Mouse (Mus musculus) MEL (cell line): ENCODE data around the gene Wdr24. TPM values are rescaled to one million over a fixed set of nuclear protein-coding genes. Genes with fewer than 3 reads are reported as not detected.

Source experiments
- DNase-seq: peaks from one replicate; pipeline ENCODE4 v3.0.0; 2011; ENCODE audit warnings: low read depth, low spot score
- H3K27ac ChIP-seq: 2 replicates; pipeline ENCODE4 v1.5.1; 2012; ENCODE audit warnings: low read depth, mild to moderate bottlenecking, control low read depth, low read length, moderate library complexity; ENCODE audit not compliant: control insufficient read depth
- H3K27me3 ChIP-seq, 2 experiments: fragments of 150-350 bp in 1 of 2; sonication (generic) in 1 of 2; 2 replicates each; pipeline ENCODE4 v1.6.1; 2012; ENCODE audit warnings: low read length in 2 of 2, mild to moderate bottlenecking in 2 of 2, improper control_type of control experiment in 1 of 2, moderate library complexity in 1 of 2; ENCODE audit not compliant: insufficient read depth in 2 of 2, control insufficient read depth in 1 of 2
- H3K36me3 ChIP-seq, 2 experiments: 2 replicates each; pipeline ENCODE4 v1.6.1; 2012 to 2014; ENCODE audit warnings: low read length in 2 of 2, improper control_type of control experiment in 1 of 2, inconsistent platforms in 1 of 2, mild to moderate bottlenecking in 1 of 2; ENCODE audit not compliant: insufficient read depth in 2 of 2, control insufficient read depth in 1 of 2
- H3K4me1 ChIP-seq, 2 experiments: fragments of 150-350 bp in 1 of 2; sonication (generic) in 1 of 2; 2 replicates each; pipeline ENCODE4 v1.6.1; 2012; ENCODE audit warnings: low read length in 2 of 2, improper control_type of control experiment in 1 of 2, mild to moderate bottlenecking in 1 of 2; ENCODE audit not compliant: insufficient read depth in 2 of 2, control insufficient read depth in 1 of 2
- H3K4me3 ChIP-seq, 2 experiments: fragments of 150-350 bp in 1 of 2; sonication (generic) in 1 of 2; 2 replicates each; pipeline ENCODE4 v1.5.1; 2012; ENCODE audit warnings: low read depth in 2 of 2, low read length in 2 of 2, mild to moderate bottlenecking in 2 of 2, moderate library complexity in 2 of 2, control low read depth in 1 of 2, improper control_type of control experiment in 1 of 2; ENCODE audit not compliant: control insufficient read depth in 1 of 2, insufficient read depth in 1 of 2
- H3K79me2 ChIP-seq: 2 replicates; pipeline ENCODE4 v1.6.1; 2012; ENCODE audit warnings: mild to moderate bottlenecking, low read length, moderate library complexity; ENCODE audit not compliant: control insufficient read depth, poor library complexity, insufficient read depth
- H3K9ac ChIP-seq: 2 replicates; pipeline ENCODE4 v1.6.1; 2012; ENCODE audit warnings: low read depth, mild to moderate bottlenecking, control low read depth, low read length, moderate library complexity; ENCODE audit not compliant: control insufficient read depth, poor library complexity, severe bottlenecking
- H3K9me3 ChIP-seq: fragments of 150-350 bp; sonication (generic); replicated peaks from 2 replicates; pipeline ENCODE4 v1.6.1; 2012; ENCODE audit warnings: mild to moderate bottlenecking, low read length, improper control_type of control experiment, moderate library complexity; ENCODE audit not compliant: insufficient read depth
- BHLHE40 ChIP-seq: IDR thresholded peaks from 2 replicates; pipeline ENCODE4 v1.6.1; 2012; ENCODE audit warnings: low read depth, mild to moderate bottlenecking, inconsistent platforms, low read length, improper control_type of control experiment, borderline replicate concordance
- CHD2 ChIP-seq: IDR thresholded peaks from 2 replicates; pipeline ENCODE4 v1.6.1; 2011; ENCODE audit warnings: low read length, improper control_type of control experiment
- CTCF ChIP-seq, 3 experiments: IDR thresholded peaks in 2 of 3; conservative IDR thresholded peaks in 1 of 3; 2 replicates each; pipeline ENCODE4 v1.5.1; 2011 to 2012; ENCODE audit warnings: low read length in 3 of 3, low read depth in 2 of 3, mild to moderate bottlenecking in 2 of 3, improper control_type of control experiment in 1 of 3, inconsistent platforms in 1 of 3, mixed read lengths in 1 of 3, moderate library complexity in 1 of 3; ENCODE audit not compliant: control insufficient read depth in 1 of 3, insufficient read depth in 1 of 3, poor library complexity in 1 of 3, severe bottlenecking in 1 of 3
- ELF1 ChIP-seq: IDR thresholded peaks from 2 replicates; pipeline ENCODE4 v1.6.1; 2014; ENCODE audit warnings: low read depth, mild to moderate bottlenecking, inconsistent platforms, low read length, improper control_type of control experiment, moderate library complexity
- JUND ChIP-seq: IDR thresholded peaks from 2 replicates; pipeline ENCODE4 v1.6.1; 2011; ENCODE audit warnings: low read depth, mild to moderate bottlenecking, improper control_type of control experiment, low read length
- MEF2A ChIP-seq: IDR thresholded peaks from 2 replicates; pipeline ENCODE4 v1.6.1; 2014; ENCODE audit warnings: low read depth, mild to moderate bottlenecking, inconsistent platforms, low read length, improper control_type of control experiment; ENCODE audit not compliant: poor library complexity, insufficient replicate concordance, severe bottlenecking; ENCODE audit errors: extremely low read depth
- MYB ChIP-seq: IDR thresholded peaks from 2 replicates; pipeline ENCODE4 v1.6.1; 2011; ENCODE audit warnings: mild to moderate bottlenecking, low read depth, low read length, improper control_type of control experiment
- NELFE ChIP-seq: IDR thresholded peaks from 2 replicates; pipeline ENCODE4 v1.6.1; 2011; ENCODE audit warnings: low read depth, low read length, improper control_type of control experiment
- NRF1 ChIP-seq: IDR thresholded peaks from 2 replicates; pipeline ENCODE4 v1.6.1; 2014; ENCODE audit warnings: low read depth, mild to moderate bottlenecking, inconsistent platforms, low read length, improper control_type of control experiment, moderate library complexity; ENCODE audit not compliant: poor library complexity, insufficient read depth, severe bottlenecking
- POLR2A ChIP-seq, 2 experiments: IDR thresholded peaks; 2 replicates each; pipeline ENCODE4 v1.6.1; 2011 to 2012; ENCODE audit warnings: low read length in 2 of 2, mild to moderate bottlenecking in 2 of 2, control low read depth in 1 of 2, improper control_type of control experiment in 1 of 2, low read depth in 1 of 2, moderate library complexity in 1 of 2; ENCODE audit not compliant: control insufficient read depth in 1 of 2, insufficient read depth in 1 of 2, poor library complexity in 1 of 2
- POLR2AphosphoS5 ChIP-seq: IDR thresholded peaks from 2 replicates; pipeline ENCODE4 v1.6.1; 2012; ENCODE audit warnings: low read depth, borderline replicate concordance, mild to moderate bottlenecking, inconsistent platforms, low read length, moderate library complexity, mixed read lengths
- RAD21 ChIP-seq: IDR thresholded peaks from 2 replicates; pipeline ENCODE4 v1.6.1; 2011; ENCODE audit warnings: mild to moderate bottlenecking, low read depth, low read length, improper control_type of control experiment
- SMC3 ChIP-seq: IDR thresholded peaks from 2 replicates; pipeline ENCODE4 v1.6.1; 2011; ENCODE audit warnings: low read depth, low read length, improper control_type of control experiment
- TBP ChIP-seq: IDR thresholded peaks from 2 replicates; pipeline ENCODE4 v1.8.0; 2011; ENCODE audit warnings: low read depth, low read length, improper control_type of control experiment
- UBTF ChIP-seq: IDR thresholded peaks from 2 replicates; pipeline ENCODE4 v1.6.1; 2012; ENCODE audit warnings: low read depth, mild to moderate bottlenecking, inconsistent platforms, low read length, improper control_type of control experiment, moderate library complexity, borderline replicate concordance; ENCODE audit not compliant: insufficient read depth
- USF1 ChIP-seq: IDR thresholded peaks from 2 replicates; pipeline ENCODE4 v1.6.1; 2014; ENCODE audit warnings: low read depth, mild to moderate bottlenecking, inconsistent platforms, low read length, improper control_type of control experiment, moderate library complexity
- USF2 ChIP-seq, 2 experiments: IDR thresholded peaks; 2 replicates each; pipeline ENCODE4 v1.6.1; 2011 to 2012; ENCODE audit warnings: improper control_type of control experiment in 2 of 2, low read length in 2 of 2, borderline replicate concordance in 1 of 2, inconsistent platforms in 1 of 2, low read depth in 1 of 2, mild to moderate bottlenecking in 1 of 2; ENCODE audit not compliant: insufficient read depth in 1 of 2
- ZC3H11A ChIP-seq: IDR thresholded peaks from 2 replicates; pipeline ENCODE4 v1.6.1; 2012; ENCODE audit warnings: low read depth, mild to moderate bottlenecking, inconsistent platforms, low read length, improper control_type of control experiment
- ZKSCAN1 ChIP-seq: IDR thresholded peaks from 2 replicates; pipeline ENCODE4 v1.6.1; 2012; ENCODE audit warnings: low read depth, mild to moderate bottlenecking, inconsistent platforms, low read length, improper control_type of control experiment, moderate library complexity
- ZMIZ1 ChIP-seq: IDR thresholded peaks from 2 replicates; pipeline ENCODE4 v1.6.1; 2012; ENCODE audit warnings: low read depth, mild to moderate bottlenecking, inconsistent platforms, low read length, improper control_type of control experiment, moderate library complexity
- polyA plus RNA-seq, 2 experiments: library from polyadenylated mRNA; stranded (reverse) in 1 of 2; unstranded in 1 of 2; fragments of >175 nt in 1 of 2; fragments of >200 nt in 1 of 2; gene quantifications; 2 replicates each; pipeline versions ENCODE4 v1.2.1 to v1.2.4; 2012; ENCODE audit warnings: low replicate concordance in 2 of 2, low read depth in 1 of 2; ENCODE audit not compliant: insufficient read length in 2 of 2, insufficient read depth in 1 of 2, missing spikeins in 1 of 2
- total RNA-seq: library from RNA; depleted of rRNA; stranded (reverse); fragments of 300-350 nt; gene quantifications from 2 replicates; pipeline ENCODE4 v1.2.3, GENCODE M21; 2012

Wdr24 gene
- total and polyA plus RNA-seq, 3 experiments: 35.0 to 38.8 TPM; not detected in 1

GRCm38 (mm10) chr17:25792615-25793014 is 30.8 kb upstream of the Wdr24 start, which contains the start of gene Fam173a (continued):
- no peak for TF ChIP-seq POLR2AphosphoS5
- TF ChIP-seq TBP: 0 out of 2 replicates have a peak, but pooled peaks have one; percentile 29
- no peak for TF ChIP-seq NRF1
- TF ChIP-seq MYB: no peak
- peak; percentile 61; the same call in 1 of the 2 replicates for TF ChIP-seq ZMIZ1
- no peak for TF ChIP-seq ZC3H11A
- TF ChIP-seq USF1: no peak
- peak; percentile 46; the same call in 1 of the 2 replicates for TF ChIP-seq ELF1
- no peak for TF ChIP-seq MEF2A
- TF ChIP-seq CHD2: no peak; the same call in 1 of the 2 replicates
- TF ChIP-seq ZKSCAN1: no peak

GRCm38 (mm10) chr17:25794197-25794596 is 29.2 kb upstream of the Wdr24 start:
- H3K4me1 ChIP-seq: peaks cover 0 to 30% of the 10 kb centered on the region in 2 experiments; a peak in 2 of 4 replicates
- no peak for TF ChIP-seq USF2 (IDR thresholded peaks at IDR 0.05; ENCODE audit: borderline replicate concordance in 1 of 2, insufficient read depth in 1 of 2, low read depth in 1 of 2, low read length in 2 of 2)
- TF ChIP-seq NELFE: no peak
- no peak for TF ChIP-seq RAD21
- TF ChIP-seq MYB: no peak
- TF ChIP-seq ZC3H11A: no peak
- TF ChIP-seq SMC3: no peak
- TF ChIP-seq UBTF: no peak
- no peak for TF ChIP-seq MEF2A
- no peak for TF ChIP-seq CHD2
- TF ChIP-seq POLR2A (IDR thresholded peaks at IDR 0.05; ENCODE audit: control insufficient read depth in 1 of 2, insufficient read depth in 1 of 2, low read depth in 1 of 2, low read length in 2 of 2, poor library complexity in 1 of 2): no peak
- no peak for TF ChIP-seq JUND
- TF ChIP-seq CTCF (IDR thresholded peaks at IDR 0.05 in 2 of 3, conservative IDR thresholded peaks at IDR 0.05 in 1 of 3; ENCODE audit: control insufficient read depth in 1 of 3, insufficient read depth in 1 of 3, low read depth in 2 of 3, low read length in 3 of 3, poor library complexity in 1 of 3, severe bottlenecking in 1 of 3): no peak
- TF ChIP-seq BHLHE40: no peak
- TF ChIP-seq, all 39 proteins: peak for 0
- Histone ChIP-seq H3K27ac (no peak overlapping the region), H3K79me2 (peaks cover 20% of the 10 kb centered on the region), H3K36me3 (peaks cover 0 to 9% of the 10 kb centered on the region in 2 experiments; a peak in 1 of 4 replicates), H3K9ac (no peak overlapping the region), H3K9me3 (no peaks in the 10 kb centered on the region), H3K4me3 (no peak overlapping the region), H3K27me3 (no peaks in the 10 kb centered on the region)
- no peak for DNase-seq
